Mouse (Mus musculus): ENCODE data around the gene Scaf1.

The Scaf1 gene

GRCm38 (mm10) chr7:44983944-44984832, 32.0 kb downstream of the Scaf1 start:
- DNase-seq, result no peak

GRCm38 (mm10) chr7:44983085-44983484, 33.1 kb downstream of the Scaf1 start:
- peak; percentile 88 to 89 for DNase-seq

GRCm38 (mm10) chr7:44981539-44981938, 34.6 kb downstream of the Scaf1 start:
- no peak for DNase-seq

- DNase-seq, result no peak
These were observed 37.9 kb downstream of the Scaf1 start for GRCm38 (mm10) chr7:44978300-44978699.

- peak in 1 of 2 experiments; percentile 38 for DNase-seq
These were observed 41.1 kb downstream of the Scaf1 start for GRCm38 (mm10) chr7:44975117-44975419.

GRCm38 (mm10) chr7:44974383-44975116, 41.6 kb downstream of the Scaf1 start, which contains the start of gene Cpt1c:
TSS of gene Cpt1c (minus strand) at chr7:44974851.
- DNase-seq, result peak; percentile 88 to 92

- DNase-seq, result peak in 1 of 2 experiments; percentile 47
These were observed 42.6 kb downstream of the Scaf1 start for GRCm38 (mm10) chr7:44973415-44974130.

- DNase-seq, result no peak
These were observed 45.0 kb downstream of the Scaf1 start for GRCm38 (mm10) chr7:44971142-44971541.

GRCm38 (mm10) chr7:44970231-44970691, 45.9 kb downstream of the Scaf1 start:
- peak; percentile 76 to 87 for DNase-seq

GRCm38 (mm10) chr7:44966638-44967037, 49.5 kb downstream of the Scaf1 start:
- DNase-seq, result no peak

GRCm38 (mm10) chr7:44965975-44966374, 50.2 kb downstream of the Scaf1 start:
- no peak for DNase-seq

- no peak for DNase-seq
These were observed 51.2 kb downstream of the Scaf1 start for GRCm38 (mm10) chr7:44964990-44965389.

GRCm38 (mm10) chr7:44962831-44963230, 53.3 kb downstream of the Scaf1 start:
- DNase-seq, result no peak

- no peak for DNase-seq
These were observed 53.8 kb downstream of the Scaf1 start for GRCm38 (mm10) chr7:44962337-44962736.

GRCm38 (mm10) chr7:44960512-44960910, 55.7 kb downstream of the Scaf1 start:
- DNase-seq, result no peak

GRCm38 (mm10) chr7:44959874-44960511, 56.2 kb downstream of the Scaf1 start:
- DNase-seq, result no peak

GRCm38 (mm10) chr7:44959281-44959680, 56.9 kb downstream of the Scaf1 start:
- DNase-seq, result no peak

GRCm38 (mm10) chr7:44958208-44958607, 58.0 kb downstream of the Scaf1 start:
- DNase-seq, result peak in 1 of 2 experiments; percentile 46

GRCm38 (mm10) chr7:44957183-44957835, 58.9 kb downstream of the Scaf1 start:
- DNase-seq, result no peak

GRCm38 (mm10) chr7:44956266-44956665, 59.9 kb downstream of the Scaf1 start:
- no peak for DNase-seq

GRCm38 (mm10) chr7:44955628-44956027, 60.5 kb downstream of the Scaf1 start:
- DNase-seq, result peak in 1 of 2 experiments; percentile 44

Measured in cerebellum, adult 18-20 months (tissue).